Mouse (Mus musculus): ENCODE results near the gene Ide. TPM values are rescaled to one million over a fixed set of nuclear protein-coding genes. Genes with fewer than 3 reads are reported as not detected.

Ide gene
- polyA plus RNA-seq, 1 experiment from 2014 or later, result 42.0 TPM

GRCm38 (mm10) chr19:37304006-37304405 lies 33.6 kb downstream of the Ide start:
- H3K27me3 ChIP-seq (ENCODE audit: control insufficient read depth, insufficient read depth, low read depth, low read length), result no peaks in the 10 kb centered on the region
- H3K4me3 ChIP-seq (ENCODE audit: low read length), result no peak overlapping the region
- 37% methylated on average over 4 of the region's 4 CpGs for WGBS
- H3K9me3 ChIP-seq (ENCODE audit: control insufficient read depth, low read length), result no peaks in the 10 kb centered on the region
- ATAC-seq (ENCODE audit: low read depth), result no peak
- no peaks in the 10 kb centered on the region; the same call in 1 of the 2 replicates for H3K36me3 ChIP-seq (ENCODE audit: control insufficient read depth, insufficient read depth, low read length)
- H3K27ac ChIP-seq (ENCODE audit: low read length), result no peak overlapping the region
- no peak overlapping the region for H3K9ac ChIP-seq (ENCODE audit: low read length)
- H3K4me1 ChIP-seq (replicated peaks; ENCODE audit: control insufficient read depth, insufficient read depth, low read length), result no peaks in the 10 kb centered on the region
- H3K4me2 ChIP-seq (ENCODE audit: low read depth, low read length), result no peak overlapping the region

DNA sequence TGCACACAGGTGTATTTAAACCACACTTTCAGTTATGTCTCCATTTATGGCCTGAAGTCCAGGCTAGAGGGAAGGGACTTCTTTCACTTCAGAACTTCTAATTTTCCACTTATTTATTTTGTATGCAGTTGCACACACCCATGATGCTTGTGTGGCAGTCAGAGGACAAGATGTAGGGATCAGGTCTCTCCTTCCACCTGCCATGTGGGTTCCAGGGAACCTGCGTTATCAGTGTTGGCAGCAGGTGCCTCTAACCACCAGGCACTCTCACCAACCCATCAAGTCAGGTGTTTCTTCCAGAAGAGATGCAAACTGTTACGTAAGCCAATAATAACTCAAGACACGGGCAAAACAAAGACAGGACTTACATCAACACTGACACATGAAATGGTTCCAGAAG lies 35.9 kb downstream of the Ide start:
- no peak for ATAC-seq (ENCODE audit: low read depth)
- no peak overlapping the region for H3K4me2 ChIP-seq (ENCODE audit: low read depth, low read length)
- no peaks in the 10 kb centered on the region for H3K27me3 ChIP-seq (ENCODE audit: control insufficient read depth, insufficient read depth, low read depth, low read length)
- H3K9ac ChIP-seq (ENCODE audit: low read length), result no peak overlapping the region
- H3K4me3 ChIP-seq (ENCODE audit: low read length), result no peak overlapping the region
- no peak overlapping the region for H3K27ac ChIP-seq (ENCODE audit: low read length)
- no peaks in the 10 kb centered on the region for H3K9me3 ChIP-seq (ENCODE audit: control insufficient read depth, low read length)
- no peaks in the 10 kb centered on the region for H3K36me3 ChIP-seq (ENCODE audit: control insufficient read depth, insufficient read depth, low read length)
- H3K4me1 ChIP-seq (replicated peaks; ENCODE audit: control insufficient read depth, insufficient read depth, low read length), result no peaks in the 10 kb centered on the region
- WGBS, result 77% methylated on average over 3 of the region's 3 CpGs

DNA sequence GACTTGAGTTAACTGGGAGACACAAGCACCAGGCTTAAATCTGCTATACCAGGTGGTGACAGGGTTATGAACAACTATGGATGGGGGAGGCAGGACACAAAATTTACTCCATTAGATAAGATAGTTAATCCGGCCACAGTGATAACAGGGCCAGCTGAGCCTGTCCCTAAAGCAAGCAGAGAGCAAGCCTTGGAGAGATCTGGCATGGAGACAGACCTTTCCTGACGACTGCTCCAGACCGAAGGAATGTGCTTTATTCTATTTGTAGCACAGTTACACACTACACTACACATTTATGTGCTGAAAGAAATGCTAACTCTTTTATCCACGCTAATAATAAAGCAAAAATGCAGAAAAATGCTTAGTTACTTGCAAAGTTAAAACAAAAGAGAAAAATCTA lies 46.0 kb downstream of the Ide start:
- H3K27ac ChIP-seq (ENCODE audit: low read length), result no peak overlapping the region
- no peaks in the 10 kb centered on the region for H3K27me3 ChIP-seq (ENCODE audit: control insufficient read depth, insufficient read depth, low read depth, low read length)
- H3K4me2 ChIP-seq (ENCODE audit: low read depth, low read length), result no peak overlapping the region
- WGBS, result 53% methylated on average over 4 of the region's 4 CpGs
- no peaks in the 10 kb centered on the region for H3K4me1 ChIP-seq (replicated peaks; ENCODE audit: control insufficient read depth, insufficient read depth, low read length)
- H3K9me3 ChIP-seq (ENCODE audit: control insufficient read depth, low read length), result no peaks in the 10 kb centered on the region
- H3K36me3 ChIP-seq (ENCODE audit: control insufficient read depth, insufficient read depth, low read length), result no peaks in the 10 kb centered on the region
- H3K4me3 ChIP-seq (ENCODE audit: low read length), result no peak overlapping the region
- ATAC-seq (ENCODE audit: low read depth), result no peak
- H3K9ac ChIP-seq (ENCODE audit: low read length), result no peak overlapping the region

- ATAC-seq (ENCODE audit: low read depth), result no peak
- Histone ChIP-seq H3K27ac (ENCODE audit: low read length) (no peak overlapping the region), H3K4me3 (ENCODE audit: low read length) (no peak overlapping the region), H3K27me3 (ENCODE audit: control insufficient read depth, insufficient read depth, low read depth, low read length) (no peaks in the 10 kb centered on the region), H3K9ac (ENCODE audit: low read length) (no peak overlapping the region), H3K4me2 (ENCODE audit: low read depth, low read length) (no peak overlapping the region), H3K4me1 (replicated peaks; ENCODE audit: control insufficient read depth, insufficient read depth, low read length) (no peaks in the 10 kb centered on the region), H3K9me3 (ENCODE audit: control insufficient read depth, low read length) (no peaks in the 10 kb centered on the region), H3K36me3 (ENCODE audit: control insufficient read depth, insufficient read depth, low read length) (no peaks in the 10 kb centered on the region)
- 66% methylated on average over 8 of the region's 8 CpGs for WGBS
Observed at GRCm38 (mm10) chr19:37290906-37291305, 46.7 kb downstream of the Ide start.

- no peak overlapping the region for H3K27ac ChIP-seq (ENCODE audit: low read length)
- H3K4me2 ChIP-seq (ENCODE audit: low read depth, low read length), result no peak overlapping the region
- no peaks in the 10 kb centered on the region for H3K36me3 ChIP-seq (ENCODE audit: control insufficient read depth, insufficient read depth, low read length)
- no peaks in the 10 kb centered on the region for H3K9me3 ChIP-seq (ENCODE audit: control insufficient read depth, low read length)
- no peak overlapping the region for H3K4me3 ChIP-seq (ENCODE audit: low read length)
- ATAC-seq (ENCODE audit: low read depth), result no peak
- no peaks in the 10 kb centered on the region for H3K4me1 ChIP-seq (replicated peaks; ENCODE audit: control insufficient read depth, insufficient read depth, low read length)
- no peaks in the 10 kb centered on the region for H3K27me3 ChIP-seq (ENCODE audit: control insufficient read depth, insufficient read depth, low read depth, low read length)
- WGBS, result 84% methylated on average over 9 of the region's 9 CpGs
- H3K9ac ChIP-seq (ENCODE audit: low read length), result no peak overlapping the region
Observed at GRCm38 (mm10) chr19:37284775-37285174, 52.9 kb downstream of the Ide start.

- H3K9me3 ChIP-seq (ENCODE audit: control insufficient read depth, low read length), result no peaks in the 10 kb centered on the region
- no peaks in the 10 kb centered on the region for H3K27me3 ChIP-seq (ENCODE audit: control insufficient read depth, insufficient read depth, low read depth, low read length)
- H3K4me3 ChIP-seq (ENCODE audit: low read length), result no peak overlapping the region
- WGBS, result 72% methylated on average over 6 of the region's 6 CpGs
- no peak overlapping the region for H3K27ac ChIP-seq (ENCODE audit: low read length)
- no peaks in the 10 kb centered on the region for H3K36me3 ChIP-seq (ENCODE audit: control insufficient read depth, insufficient read depth, low read length)
- no peaks in the 10 kb centered on the region for H3K4me1 ChIP-seq (replicated peaks; ENCODE audit: control insufficient read depth, insufficient read depth, low read length)
- no peak overlapping the region for H3K4me2 ChIP-seq (ENCODE audit: low read depth, low read length)
- ATAC-seq (ENCODE audit: low read depth), result no peak
- H3K9ac ChIP-seq (ENCODE audit: low read length), result no peak overlapping the region
Observed at GRCm38 (mm10) chr19:37283166-37283565, 54.5 kb downstream of the Ide start.

- H3K4me2 ChIP-seq (ENCODE audit: low read depth, low read length), result no peak overlapping the region
- H3K27me3 ChIP-seq (ENCODE audit: control insufficient read depth, insufficient read depth, low read depth, low read length), result no peaks in the 10 kb centered on the region
- no peaks in the 10 kb centered on the region for H3K4me1 ChIP-seq (replicated peaks; ENCODE audit: control insufficient read depth, insufficient read depth, low read length)
- ATAC-seq (ENCODE audit: low read depth), result no peak
- no peak overlapping the region for H3K9ac ChIP-seq (ENCODE audit: low read length)
- WGBS, result 96% methylated on average over 1 of the region's 1 CpGs
- no peaks in the 10 kb centered on the region for H3K36me3 ChIP-seq (ENCODE audit: control insufficient read depth, insufficient read depth, low read length)
- H3K9me3 ChIP-seq (ENCODE audit: control insufficient read depth, low read length), result no peaks in the 10 kb centered on the region
- no peak overlapping the region for H3K4me3 ChIP-seq (ENCODE audit: low read length)
- no peak overlapping the region for H3K27ac ChIP-seq (ENCODE audit: low read length)
Observed at GRCm38 (mm10) chr19:37281710-37282109, 55.9 kb downstream of the Ide start.

DNA sequence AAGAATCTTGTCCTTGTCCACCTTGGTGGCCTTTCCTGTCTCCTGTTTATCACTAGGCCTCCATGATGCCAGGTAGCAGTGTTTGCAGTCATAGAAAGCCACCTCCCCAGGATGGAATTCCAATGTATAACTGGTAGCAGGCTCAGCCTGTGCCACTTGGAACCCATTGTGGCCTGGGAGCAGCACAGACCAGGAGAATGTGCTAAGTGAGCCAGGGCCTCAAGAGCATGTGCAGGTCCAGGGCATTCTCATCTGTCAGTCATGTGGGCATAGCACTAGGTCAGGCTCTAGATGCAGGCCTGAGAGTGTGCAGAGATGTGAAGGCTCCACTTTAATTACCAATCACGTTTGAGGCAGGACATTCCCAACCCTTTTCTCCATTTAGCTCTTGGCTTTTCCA lies 58.5 kb downstream of the Ide start:
- Histone ChIP-seq H3K9me3 (ENCODE audit: control insufficient read depth, low read length) (no peaks in the 10 kb centered on the region), H3K27me3 (ENCODE audit: control insufficient read depth, insufficient read depth, low read depth, low read length) (no peaks in the 10 kb centered on the region), H3K9ac (ENCODE audit: low read length) (no peak overlapping the region), H3K27ac (ENCODE audit: low read length) (no peak overlapping the region), H3K4me3 (ENCODE audit: low read length) (no peak overlapping the region), H3K4me1 (replicated peaks; ENCODE audit: control insufficient read depth, insufficient read depth, low read length) (no peaks in the 10 kb centered on the region), H3K4me2 (ENCODE audit: low read depth, low read length) (no peak overlapping the region), H3K36me3 (ENCODE audit: control insufficient read depth, insufficient read depth, low read length) (no peaks in the 10 kb centered on the region)
- ATAC-seq (ENCODE audit: low read depth), result no peak
- WGBS, result 62% methylated on average over 1 of the region's 1 CpGs

DNA sequence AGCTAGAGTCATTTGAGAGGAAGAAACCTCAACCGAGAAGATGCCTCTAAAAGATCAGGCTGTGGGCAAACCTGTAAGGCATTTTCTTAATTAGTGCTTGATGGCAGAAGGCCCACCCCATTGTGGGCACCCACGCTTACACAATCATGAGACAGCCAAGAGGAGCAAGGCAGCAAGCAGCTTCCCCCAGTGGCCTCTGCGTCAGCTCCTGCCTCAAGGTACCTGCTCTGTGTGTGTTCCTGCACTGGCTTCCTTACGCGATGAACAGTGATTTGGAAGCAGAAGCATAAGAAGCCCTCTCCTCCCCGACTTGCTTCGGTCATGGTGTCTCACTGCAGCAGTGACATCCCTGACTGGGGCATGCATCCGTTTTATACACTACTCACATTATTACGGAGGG lies 62.1 kb downstream of the Ide start:
- no peaks in the 10 kb centered on the region for H3K4me1 ChIP-seq (replicated peaks; ENCODE audit: control insufficient read depth, insufficient read depth, low read length)
- no peak overlapping the region for H3K4me2 ChIP-seq (ENCODE audit: low read depth, low read length)
- WGBS, result 92% methylated on average over 9 of the region's 9 CpGs
- no peak overlapping the region for H3K9ac ChIP-seq (ENCODE audit: low read length)
- H3K36me3 ChIP-seq (ENCODE audit: control insufficient read depth, insufficient read depth, low read length), result no peaks in the 10 kb centered on the region
- H3K4me3 ChIP-seq (ENCODE audit: low read length), result no peak overlapping the region
- no peak overlapping the region for H3K27ac ChIP-seq (ENCODE audit: low read length)
- ATAC-seq (ENCODE audit: low read depth), result no peak
- H3K27me3 ChIP-seq (ENCODE audit: control insufficient read depth, insufficient read depth, low read depth, low read length), result no peaks in the 10 kb centered on the region
- no peaks in the 10 kb centered on the region for H3K9me3 ChIP-seq (ENCODE audit: control insufficient read depth, low read length)

- ATAC-seq (ENCODE audit: low read depth), result no peak
- Histone ChIP-seq H3K9ac (ENCODE audit: low read length) (no peak overlapping the region), H3K27me3 (ENCODE audit: control insufficient read depth, insufficient read depth, low read depth, low read length) (no peaks in the 10 kb centered on the region), H3K4me1 (replicated peaks; ENCODE audit: control insufficient read depth, insufficient read depth, low read length) (0 out of 2 replicates have a peak, but pooled peaks cover 3% of the 10 kb centered on the region), H3K27ac (ENCODE audit: low read length) (no peak overlapping the region), H3K4me2 (ENCODE audit: low read depth, low read length) (no peak overlapping the region), H3K36me3 (ENCODE audit: control insufficient read depth, insufficient read depth, low read length) (no peaks in the 10 kb centered on the region), H3K4me3 (ENCODE audit: low read length) (no peak overlapping the region), H3K9me3 (ENCODE audit: control insufficient read depth, low read length) (no peaks in the 10 kb centered on the region)
- 89% methylated on average over 16 of the region's 16 CpGs for WGBS
Observed at GRCm38 (mm10) chr19:37269106-37269505, 68.5 kb downstream of the Ide start.

Measured in lung, embryonic 16.5 days (tissue).